Mouse (Mus musculus): ENCODE data around the gene Traf5.

DNA sequence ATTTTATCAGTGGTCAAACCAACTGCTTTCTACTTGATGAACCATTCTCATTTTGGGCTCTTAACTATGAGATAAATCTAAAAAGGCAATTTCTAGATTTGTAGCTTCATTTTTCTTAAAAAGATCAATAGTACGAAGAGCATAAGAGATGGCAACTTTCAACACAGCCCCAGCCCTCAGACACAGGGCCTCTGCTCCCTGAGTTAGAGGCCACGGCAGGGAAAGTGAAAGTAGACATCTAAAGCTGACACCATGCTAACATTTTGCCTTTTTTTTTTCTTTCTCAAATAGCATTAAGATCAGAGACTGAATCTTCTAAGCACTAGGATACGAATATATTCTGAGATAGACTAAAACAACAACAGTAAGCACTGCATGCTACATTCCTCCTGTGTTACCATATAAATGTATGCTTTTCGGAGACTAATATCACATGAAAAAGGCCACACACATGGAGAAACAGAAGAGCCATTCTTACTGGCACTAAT lies 13.6 kb upstream of the Traf5 start:
- no peak for TF ChIP-seq CTCF (conservative IDR thresholded peaks at IDR 0.05; ENCODE audit: low read length)
- no peak for TF ChIP-seq POU5F1 (IDR thresholded peaks at IDR 0.05; ENCODE audit: borderline replicate concordance, low read length)
- no peak for TF ChIP-seq NANOG (IDR thresholded peaks at IDR 0.05; ENCODE audit: borderline replicate concordance, low read length)
